In genomic region chr13:93248711-93249110, GRCm38 (mm10) we compare ENCODE assay signal across 21 mouse cellular contexts. TPM values are rescaled to one million over a fixed set of nuclear protein-coding genes. Genes with fewer than 3 reads are reported as not detected.
DNase-seq lines count a peak whose midpoint lies in the region; ATAC-seq and TF ChIP-seq lines count a peak whose summit lies in the region.
"Had no signal": no experiment of that assay in that cellular context is flagged by ENCODE, and none has a peak within 500 bp of the region (broad histone marks: within the 10 kb centered on the region; RNA-seq: fewer than 3 reads in every experiment).

No protein-coding gene starts in this region.

- TF ChIP-seq CTCF in gastrocnemius, adult 2 months (IDR thresholded peaks at IDR 0.05) = no peak
- no peak for TF ChIP-seq CTCF in lung, postnatal 0 days (IDR thresholded peaks at IDR 0.05)

- ATAC-seq in lung, postnatal 0 days = no peak
- ATAC-seq in hematopoietic stem cell, adult 5-6 weeks (replicated peaks in 1 of 2; ENCODE audit: insufficient read depth in 1 of 2, low FRiP score in 2 of 2, low TSS enrichment in 1 of 2, low read depth in 1 of 2, poor library complexity in 2 of 2, severe bottlenecking in 2 of 2) = peak; percentile 49 to 56; a peak in 2 of 4 replicates
- ATAC-seq in inflammation-experienced regulatory T-cells, adult 6 months = no peak
- ATAC-seq: midbrain, embryonic 16.5 days had no signal

- no peak overlapping the region for H3K4me3 ChIP-seq in gastrocnemius, adult 2 months
- H3K4me3 ChIP-seq in lung, postnatal 0 days (ENCODE audit: low read depth, low read length) = no peak overlapping the region
- H3K4me3 ChIP-seq: embryonic facial prominence, embryonic 13.5 days; forebrain, embryonic 10.5 days; hindbrain, embryonic 12.5 days; neural tube, embryonic 13.5 days; stomach, embryonic 15.5 days had no signal

- no peaks in the 10 kb centered on the region for H3K36me3 ChIP-seq in lung, postnatal 0 days (ENCODE audit: insufficient read depth, low read length)
- H3K36me3 ChIP-seq: embryonic facial prominence, embryonic 13.5 days; forebrain, embryonic 10.5 days; hindbrain, embryonic 12.5 days; neural tube, embryonic 13.5 days; stomach, embryonic 15.5 days had no signal

- no peaks in the 10 kb centered on the region for H3K27me3 ChIP-seq in lung, postnatal 0 days (replicated peaks; ENCODE audit: insufficient read depth, low read length)
- H3K27me3 ChIP-seq: embryonic facial prominence, embryonic 13.5 days; hindbrain, embryonic 12.5 days; neural tube, embryonic 13.5 days; stomach, embryonic 15.5 days had no signal

- no peak overlapping the region for H3K4me2 ChIP-seq in lung, postnatal 0 days (replicated peaks; ENCODE audit: low read depth, low read length)
- H3K4me2 ChIP-seq: embryonic facial prominence, embryonic 13.5 days; hindbrain, embryonic 12.5 days; neural tube, embryonic 13.5 days; stomach, embryonic 15.5 days had no signal

- no peak overlapping the region for H3K9ac ChIP-seq in lung, postnatal 0 days (replicated peaks; ENCODE audit: low read depth)
- H3K9ac ChIP-seq: embryonic facial prominence, embryonic 13.5 days; hindbrain, embryonic 12.5 days; liver, embryonic 14.5 days; neural tube, embryonic 13.5 days; stomach, embryonic 15.5 days had no signal

- WGBS in lung, postnatal 0 days = 74% methylated on average over 4 of the region's 4 CpGs

- DNase-seq in gastrocnemius, adult 2 months = peak; percentile 45
- DNase-seq in gastrocnemius, postnatal 4 days (ENCODE audit: low spot score in 2 of 2) = no peak
- peak; percentile 23 for DNase-seq in lung, postnatal 36 days
- no peak for DNase-seq in lung, postnatal 0 days (ENCODE audit: low spot score)
- DNase-seq in skeletal muscle tissue, adult 2 months (ENCODE audit: low read depth, low spot score) = peak; percentile 43
- no peak for DNase-seq in cerebellum, adult 8-10 months
- DNase-seq: adrenal gland, postnatal 36 days; gastrocnemius, postnatal 25 days; kidney, adult 18-20 months; kidney, postnatal 36 days; retina, postnatal 1 day; thymus, postnatal 4 days had no signal

- no peaks in the 10 kb centered on the region for H3K9me3 ChIP-seq in lung, postnatal 0 days (ENCODE audit: low read length)
- H3K9me3 ChIP-seq: embryonic facial prominence, embryonic 13.5 days; forebrain, embryonic 10.5 days; hindbrain, embryonic 12.5 days; neural tube, embryonic 13.5 days; stomach, embryonic 15.5 days had no signal

- TF ChIP-seq EP300 in lung, postnatal 0 days (IDR thresholded peaks at IDR 0.05) = no peak

- no peaks in the 10 kb centered on the region for H3K4me1 ChIP-seq in lung, postnatal 0 days (ENCODE audit: insufficient read depth, low read depth, low read length)
- H3K4me1 ChIP-seq: embryonic facial prominence, embryonic 13.5 days; hindbrain, embryonic 12.5 days; stomach, embryonic 15.5 days had no signal

- peak overlapping the region; percentile 43 for H3K27ac ChIP-seq in gastrocnemius, adult 2 months
- no peak overlapping the region for H3K27ac ChIP-seq in lung, postnatal 0 days (ENCODE audit: low read length)
- H3K27ac ChIP-seq: embryonic facial prominence, embryonic 13.5 days; forebrain, embryonic 10.5 days; hindbrain, embryonic 12.5 days; liver, embryonic 14.5 days; neural tube, embryonic 13.5 days; stomach, embryonic 15.5 days had no signal

- intact Hi-C loops in gastrocnemius, adult 2 months (cut with DNase I) = loop anchor here (5.0 to 10.0 kb wide), 2 partner anchors 164 to 364 kb away; no protein-coding TSS in a partner anchor

RNA-seq across cellular contexts. Expression of gene Homer1, which starts 50.7 kb away (rescaled TPM):
- 100 to 1,000 TPM in 1 of 2 experiments, 10 to 100 TPM in 1; 97.0 to 104 TPM for total RNA-seq in gastrocnemius, adult 2 months (2021)
- 10 to 100 TPM; 33.2 to 35.6 TPM for total RNA-seq in gastrocnemius, postnatal 4 days (2021)
- 2.3 and 2.7 TPM in 2 replicates for polyA plus RNA-seq in lung, postnatal 0 days (2015; fragmentation: Nextera tagmentation; extraction: Ambion mirVana)
- total RNA-seq in hematopoietic stem cell, adult 5-6 weeks (2017) = 9.6 and 13.9 TPM in 2 replicates
- 1 to 10 TPM; 2.4 to 4.5 (median 4.1) TPM for polyA plus RNA-seq in inflammation-experienced regulatory T-cells, adult 6 months (2017; shearing (Covaris generic))

RNA-seq across cellular contexts. Expression of gene Tent2, which starts 56.5 kb away (rescaled TPM):
- 10 to 100 TPM; 10.2 to 12.4 TPM for total RNA-seq in gastrocnemius, adult 2 months (2021)
- total RNA-seq in gastrocnemius, postnatal 4 days (2021) = 10 to 100 TPM; 36.8 to 41.7 TPM
- polyA plus RNA-seq in lung, postnatal 0 days (2015; fragmentation: Nextera tagmentation; extraction: Ambion mirVana) = 34.4 and 35.2 TPM in 2 replicates
- 45.7 and 97.1 TPM in 2 replicates for total RNA-seq in hematopoietic stem cell, adult 5-6 weeks (2017)
- polyA plus RNA-seq in inflammation-experienced regulatory T-cells, adult 6 months (2017; shearing (Covaris generic)) = 10 to 100 TPM; 17.7 to 19.1 (median 18.4) TPM

Comparison
In these comparisons a context has a peak if more than half of its experiments do, and no peak if none do; other contexts are left out.
1. DNase-seq: peak in gastrocnemius, adult 2 months (single experiment), lung, postnatal 36 days (single experiment) and skeletal muscle tissue, adult 2 months (single experiment); none in gastrocnemius, postnatal 4 days (0 of 2), lung, postnatal 0 days (single experiment) and cerebellum, adult 8-10 months (single experiment).
2. ATAC-seq: peak in hematopoietic stem cell, adult 5-6 weeks (2 of 2); none in lung, postnatal 0 days (single experiment) and inflammation-experienced regulatory T-cells, adult 6 months (single experiment).